Mouse (Mus musculus): ENCODE measurements around the gene Rprd2.
A peak's percentile ranks its signal among the peaks of the same experiment; 100 is the strongest.
"Not testable (repeated sequence)": the region's sequence is repeated elsewhere in the genome, so short reads cannot be mapped to it uniquely, and the experiment has no call there.

The Rprd2 gene

DNA sequence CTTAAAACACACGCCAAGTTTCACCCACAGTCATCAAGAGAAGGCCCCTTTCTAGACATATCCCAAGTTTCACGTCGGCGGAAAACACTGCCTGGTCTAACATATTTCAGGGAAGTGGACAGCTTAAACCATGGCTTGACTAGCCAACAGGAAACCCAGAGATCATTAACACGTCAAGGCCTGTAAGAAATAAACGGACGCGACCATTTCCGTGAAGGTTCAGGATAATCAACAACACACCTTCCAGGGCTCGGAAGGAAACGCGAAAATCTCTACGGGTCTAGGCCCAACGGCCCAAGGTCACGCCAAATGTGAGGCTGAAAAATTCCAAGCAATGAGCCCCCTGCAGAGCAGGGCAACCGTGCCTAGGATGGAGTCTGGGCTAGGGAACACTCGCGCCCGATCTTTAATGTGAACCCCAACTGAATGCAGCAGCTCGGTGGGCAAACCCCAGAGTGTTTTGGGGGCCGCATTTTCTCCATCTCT lies 594 bp downstream of the Rprd2 start:
- peak; percentile 40 for DNase-seq (ENCODE audit: low read depth, low spot score)

DNA sequence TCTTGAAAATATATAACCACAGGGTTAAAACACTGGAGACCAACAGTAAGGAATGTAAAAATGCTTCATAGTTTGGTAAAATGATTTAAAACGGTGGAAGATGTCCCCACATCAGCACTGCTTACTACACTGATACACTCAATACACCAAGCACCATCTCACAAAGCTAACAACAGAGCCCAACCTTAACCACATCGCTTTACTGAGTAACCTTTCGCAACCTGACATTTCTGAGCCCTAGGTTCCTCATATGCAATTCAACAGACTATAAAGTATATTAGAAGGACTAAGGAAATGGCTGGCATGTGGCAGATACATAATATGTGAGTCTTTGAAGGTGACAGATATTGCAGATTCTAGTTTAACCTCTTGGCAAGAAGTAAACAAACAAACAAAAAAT lies 2.0 kb downstream of the Rprd2 start:
- no peak for DNase-seq (ENCODE audit: low read depth, low spot score)

DNA sequence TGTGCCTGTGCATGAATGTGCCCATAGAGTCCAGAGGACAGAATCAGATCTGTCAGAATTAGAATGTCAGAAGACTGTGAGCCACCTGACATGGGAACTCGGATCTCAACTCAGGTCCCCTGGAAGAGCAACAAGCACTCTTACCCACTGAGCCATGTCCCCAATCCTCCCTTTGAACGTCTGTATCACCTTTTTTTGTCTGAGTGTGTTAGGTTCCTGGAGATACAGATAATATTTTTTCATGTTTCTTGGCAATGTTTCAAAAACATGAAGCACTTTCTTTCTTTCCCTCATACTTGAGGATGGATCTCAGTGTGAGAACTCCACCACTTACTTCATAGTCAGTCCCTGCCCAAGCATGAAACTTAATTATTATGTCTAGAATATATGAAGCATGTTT lies 10.3 kb downstream of the Rprd2 start:
- DNase-seq (ENCODE audit: low read depth, low spot score) = no peak

DNA sequence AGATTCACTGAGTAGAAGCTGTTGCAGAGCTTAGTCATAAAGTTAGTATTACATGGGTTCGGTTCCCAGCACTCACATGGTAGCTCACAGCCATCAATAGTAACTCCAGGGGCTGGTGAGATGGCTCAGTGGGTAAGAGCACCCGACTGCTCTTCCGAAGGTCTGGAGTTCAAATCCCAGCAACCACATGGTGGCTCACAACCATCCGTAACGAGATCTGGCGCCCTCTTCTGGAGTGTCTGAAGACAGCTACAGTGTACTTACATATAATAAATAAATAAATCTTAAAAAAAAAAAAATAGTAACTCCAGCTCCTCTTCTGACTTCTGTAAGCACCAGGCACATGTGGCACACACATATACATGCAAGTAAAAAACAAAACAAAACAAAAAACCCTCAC lies 11.0 kb downstream of the Rprd2 start:
- not testable (repeated sequence) for DNase-seq (ENCODE audit: low read depth, low spot score)

DNA sequence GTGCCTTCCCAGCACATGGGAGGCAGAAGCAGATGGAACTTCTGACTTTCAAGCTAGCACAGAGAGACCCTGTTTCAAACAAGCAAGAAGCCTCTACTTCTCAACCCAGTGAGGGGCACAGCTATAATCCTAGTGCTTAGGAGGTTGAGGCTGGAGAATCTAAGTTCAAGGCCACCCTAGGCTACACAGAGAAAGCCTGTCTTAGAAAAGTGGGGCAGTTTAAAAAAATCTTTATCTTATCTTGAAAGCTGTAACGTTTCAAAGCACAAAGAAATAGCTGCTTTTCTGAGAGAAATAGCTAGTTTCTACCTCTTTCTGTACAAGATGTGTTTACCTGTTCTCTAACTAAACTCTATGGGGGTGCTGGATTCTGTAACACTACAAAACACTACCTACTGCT lies 12.0 kb downstream of the Rprd2 start:
- no peak for DNase-seq (ENCODE audit: low read depth, low spot score)

DNA sequence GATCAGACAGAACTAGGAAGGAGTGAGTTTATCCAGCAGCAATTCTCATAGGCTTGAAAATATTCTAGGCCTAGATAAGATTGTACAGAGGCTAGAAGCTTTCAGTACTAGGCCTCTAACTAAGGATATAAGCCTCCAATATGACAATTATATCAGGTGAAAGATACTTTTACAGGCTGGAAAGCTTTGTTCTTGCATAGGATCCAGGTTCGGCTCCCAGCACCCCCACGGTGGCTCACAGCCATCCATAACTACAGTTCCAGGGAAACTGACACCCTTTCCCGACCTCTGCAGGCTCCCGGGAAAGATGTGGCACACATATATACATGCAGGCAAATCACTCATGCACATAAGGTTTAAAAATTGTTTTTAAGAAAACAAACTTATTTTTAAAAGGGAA lies 14.8 kb downstream of the Rprd2 start:
- no peak for DNase-seq (ENCODE audit: low read depth, low spot score)

DNA sequence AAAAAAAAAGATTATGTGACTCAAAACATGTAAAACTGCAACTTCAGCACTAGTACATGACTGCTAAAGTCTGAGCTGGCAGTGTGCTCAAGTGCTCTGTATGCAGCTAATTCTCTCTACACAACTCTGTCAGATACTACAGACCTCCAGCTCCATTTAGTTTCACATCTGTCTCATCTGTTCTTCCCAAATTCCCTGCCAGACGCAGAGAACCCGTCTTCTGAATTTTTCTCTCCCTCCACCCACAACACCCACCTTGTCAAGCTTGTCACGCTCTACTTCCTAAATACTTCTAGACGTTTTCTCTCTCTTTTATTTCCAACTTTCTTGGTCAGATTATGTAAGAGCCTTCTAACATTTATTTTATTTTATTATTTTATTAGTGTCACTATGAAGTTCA lies 19.9 kb downstream of the Rprd2 start:
- DNase-seq (ENCODE audit: low read depth, low spot score) = no peak

DNA sequence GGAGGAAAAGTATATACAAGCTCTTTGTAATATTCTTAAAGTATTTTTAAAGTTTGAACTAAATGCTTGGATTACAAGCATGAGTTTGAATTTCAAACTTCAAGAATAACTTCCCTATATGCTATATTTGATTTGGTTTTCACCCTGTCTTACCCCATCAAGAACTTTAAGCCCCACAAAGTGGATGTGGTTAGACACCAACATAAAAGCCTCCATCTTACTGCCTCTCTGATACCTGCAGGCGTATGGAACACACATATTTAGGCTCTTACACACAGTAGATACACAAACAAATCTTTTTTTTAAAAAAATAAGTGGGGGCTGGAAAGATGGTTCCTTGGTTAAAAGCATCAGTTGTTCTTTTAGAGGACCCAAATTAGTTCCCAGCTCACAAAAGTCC lies 24.4 kb downstream of the Rprd2 start:
- DNase-seq (ENCODE audit: low read depth, low spot score) = no peak

DNA sequence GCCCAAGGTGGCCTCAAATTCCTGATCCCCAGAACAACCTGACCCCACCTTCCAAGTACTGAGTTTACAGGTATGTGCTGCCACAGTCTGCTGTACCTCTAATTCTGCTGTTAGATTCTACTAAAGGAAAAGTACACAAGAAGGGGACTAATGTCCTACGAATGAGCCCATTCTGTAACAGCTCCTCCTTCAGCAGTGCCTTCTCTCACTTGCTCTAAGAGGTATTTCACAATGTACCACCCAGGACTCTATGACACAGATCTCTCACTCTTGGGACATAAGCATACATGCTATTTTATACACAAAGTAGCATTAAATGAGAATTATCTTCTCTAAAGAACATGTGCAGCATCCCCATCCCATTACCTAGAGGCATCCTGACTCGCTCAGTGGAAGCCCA lies 25.0 kb downstream of the Rprd2 start:
- DNase-seq (ENCODE audit: low read depth, low spot score) = no peak

DNA sequence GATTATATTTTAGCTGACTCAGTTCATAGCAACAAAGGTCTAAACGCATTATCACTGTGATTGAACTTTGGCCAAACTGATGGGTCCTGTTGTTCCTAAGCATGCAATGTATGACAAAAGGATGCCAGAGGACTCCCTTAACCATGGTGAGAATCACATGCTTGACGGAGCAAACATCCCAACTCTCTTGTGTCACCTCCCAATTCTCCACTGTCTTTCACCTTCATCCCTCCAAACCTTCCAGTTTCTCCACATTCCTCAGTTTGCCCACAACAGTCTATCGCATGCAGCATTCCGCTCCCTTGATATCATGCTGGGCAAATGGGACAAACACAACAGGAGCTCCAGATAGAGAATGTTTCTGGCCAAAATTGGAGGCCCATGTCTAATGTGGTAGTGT lies 33.2 kb downstream of the Rprd2 start:
- DNase-seq (ENCODE audit: low read depth, low spot score) = no peak

DNA sequence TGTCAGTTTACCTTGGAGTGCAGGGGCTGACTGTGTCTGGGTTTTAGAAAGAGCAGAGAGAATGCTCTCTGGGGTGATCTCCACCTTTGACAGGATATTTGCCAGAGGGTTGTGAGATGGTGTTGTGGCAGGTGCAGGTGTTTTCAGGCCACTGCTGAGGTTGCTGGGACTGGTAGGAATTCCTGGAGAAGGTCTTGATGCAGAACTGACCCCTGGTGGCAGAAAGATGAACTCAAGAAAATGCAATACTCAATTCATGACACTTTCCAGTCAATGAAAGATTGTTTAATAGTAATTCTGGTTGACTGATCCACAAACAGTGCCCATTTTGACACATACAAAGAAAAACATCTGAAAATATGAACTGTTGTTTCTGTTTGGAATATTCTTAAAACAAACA lies 46.7 kb downstream of the Rprd2 start:
- peak; percentile 14 for DNase-seq (ENCODE audit: low read depth, low spot score)

DNA sequence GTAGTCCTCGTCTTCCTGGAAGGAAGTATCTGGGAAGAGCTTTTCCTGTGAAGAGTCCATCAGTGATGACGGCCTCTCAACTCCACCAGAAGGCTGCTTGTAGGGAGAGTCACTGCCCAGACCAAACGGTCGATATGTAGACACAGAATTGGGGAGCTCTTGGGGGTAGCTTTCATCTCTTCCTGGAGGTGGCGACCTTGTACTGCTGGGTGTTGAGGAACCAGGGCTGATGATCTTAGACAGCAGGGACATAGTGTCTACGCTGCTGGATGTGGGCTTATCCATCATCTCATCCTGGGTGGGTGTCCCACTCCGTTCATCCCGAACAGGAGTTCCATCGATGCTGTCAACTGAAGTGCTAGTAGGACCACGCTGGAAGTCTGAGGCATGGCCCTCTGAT lies 53.1 kb downstream of the Rprd2 start:
- no peak for DNase-seq (ENCODE audit: low read depth, low spot score)

DNA sequence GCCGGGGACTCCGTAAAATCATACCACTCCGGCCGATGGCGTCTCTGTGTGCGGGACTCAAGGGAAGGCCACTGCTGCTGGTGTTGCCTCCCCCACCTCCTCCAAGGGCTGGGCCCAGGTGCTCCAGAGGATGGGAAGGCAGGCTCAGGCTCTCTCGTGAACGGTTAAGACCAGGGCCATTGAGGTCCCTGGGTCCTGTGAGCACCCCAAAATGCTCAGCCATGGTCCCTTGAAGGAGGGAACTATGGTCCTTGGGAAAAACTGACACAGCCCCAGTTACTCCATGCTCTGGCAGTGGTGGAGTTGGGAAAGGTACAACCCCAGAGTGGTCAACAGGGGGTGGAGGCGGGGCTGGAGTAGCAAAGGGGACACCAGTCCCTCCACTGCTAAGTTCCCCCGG lies 54.9 kb downstream of the Rprd2 start:
- no peak for DNase-seq (ENCODE audit: low read depth, low spot score)

DNA sequence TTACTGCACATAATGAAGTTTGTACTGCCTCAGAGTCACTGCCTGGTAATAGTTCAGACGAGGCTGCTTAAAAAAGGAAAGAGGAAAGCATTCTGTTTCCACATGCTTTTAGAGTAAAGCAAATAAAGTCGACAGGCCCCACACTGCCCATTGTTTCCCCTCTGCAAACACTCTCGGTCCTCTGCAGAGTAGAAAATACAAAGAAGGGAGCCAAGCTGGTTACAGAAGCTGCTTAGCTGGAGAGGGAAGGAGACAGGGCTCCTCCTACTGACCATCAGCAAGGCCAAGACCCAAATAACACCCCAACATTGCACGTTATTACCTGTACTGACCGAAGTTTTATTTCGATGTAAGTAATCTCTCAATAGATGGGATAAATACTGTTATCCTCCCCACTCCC lies 55.7 kb downstream of the Rprd2 start:
- DNase-seq (ENCODE audit: low read depth, low spot score) = no peak

DNA sequence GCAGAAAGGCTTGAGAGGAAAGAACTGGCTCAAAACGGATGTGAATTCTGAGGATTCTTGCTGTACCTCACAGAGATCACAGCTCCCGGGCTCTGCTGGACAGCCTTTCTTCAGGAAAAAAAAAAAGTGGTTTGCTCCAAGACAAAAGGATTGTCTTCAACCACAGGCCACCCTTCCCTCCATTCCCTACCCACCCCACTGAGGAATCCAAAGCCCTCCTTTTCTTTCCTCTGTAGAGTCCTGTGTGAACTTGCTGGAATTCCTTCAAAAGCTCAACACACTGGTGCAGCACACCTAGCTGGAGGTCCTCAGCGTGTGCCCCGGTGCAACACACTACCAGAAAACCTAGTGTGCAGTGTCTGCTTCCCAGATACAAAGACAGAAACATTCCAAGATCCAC lies 56.9 kb downstream of the Rprd2 start:
- no peak for DNase-seq (ENCODE audit: low read depth, low spot score)

DNA sequence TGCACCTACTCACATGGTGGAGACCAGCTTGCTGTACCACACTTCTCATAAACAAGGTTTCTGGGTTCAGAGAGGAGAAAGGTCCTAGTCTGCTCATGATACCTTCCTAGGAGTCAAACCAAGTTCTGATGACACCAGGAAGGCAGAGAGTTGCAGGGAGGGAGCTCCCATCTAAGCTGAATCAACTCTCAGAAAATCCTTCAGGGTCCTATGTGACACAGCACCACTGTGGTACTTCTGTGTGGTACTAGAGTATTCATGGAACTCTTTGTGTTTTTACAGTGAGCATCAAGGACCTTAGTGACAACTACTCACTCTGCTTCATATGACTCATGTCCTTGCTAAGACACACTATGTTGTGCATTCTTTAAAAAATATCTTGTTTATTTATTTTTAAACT lies 58.0 kb downstream of the Rprd2 start:
- DNase-seq (ENCODE audit: low read depth, low spot score) = no peak

DNA sequence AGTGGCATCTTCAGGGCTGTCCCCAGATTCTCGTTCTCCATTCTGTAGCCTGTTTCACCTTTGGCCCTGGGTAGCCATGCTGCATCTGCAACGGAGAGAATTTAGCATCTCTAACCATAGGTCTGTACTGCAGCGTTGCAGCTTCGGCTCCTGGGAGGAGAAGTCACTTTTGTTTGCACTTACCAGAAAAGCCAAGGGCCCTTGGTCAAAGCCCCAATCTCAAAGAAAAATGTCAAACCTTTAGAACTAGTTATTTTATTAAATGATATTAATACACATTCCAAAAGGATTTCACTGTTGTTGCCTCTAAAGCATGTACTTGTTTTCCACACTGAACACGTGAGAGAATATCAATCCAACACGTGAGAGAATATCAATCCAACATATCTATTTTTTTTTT lies 58.6 kb downstream of the Rprd2 start, which contains the start of gene Tars2:
Gene Tars2 (minus strand): TSS at position 101 of the 400 bp plus-strand sequence.
- no peak for DNase-seq (ENCODE audit: low read depth, low spot score)

DNA sequence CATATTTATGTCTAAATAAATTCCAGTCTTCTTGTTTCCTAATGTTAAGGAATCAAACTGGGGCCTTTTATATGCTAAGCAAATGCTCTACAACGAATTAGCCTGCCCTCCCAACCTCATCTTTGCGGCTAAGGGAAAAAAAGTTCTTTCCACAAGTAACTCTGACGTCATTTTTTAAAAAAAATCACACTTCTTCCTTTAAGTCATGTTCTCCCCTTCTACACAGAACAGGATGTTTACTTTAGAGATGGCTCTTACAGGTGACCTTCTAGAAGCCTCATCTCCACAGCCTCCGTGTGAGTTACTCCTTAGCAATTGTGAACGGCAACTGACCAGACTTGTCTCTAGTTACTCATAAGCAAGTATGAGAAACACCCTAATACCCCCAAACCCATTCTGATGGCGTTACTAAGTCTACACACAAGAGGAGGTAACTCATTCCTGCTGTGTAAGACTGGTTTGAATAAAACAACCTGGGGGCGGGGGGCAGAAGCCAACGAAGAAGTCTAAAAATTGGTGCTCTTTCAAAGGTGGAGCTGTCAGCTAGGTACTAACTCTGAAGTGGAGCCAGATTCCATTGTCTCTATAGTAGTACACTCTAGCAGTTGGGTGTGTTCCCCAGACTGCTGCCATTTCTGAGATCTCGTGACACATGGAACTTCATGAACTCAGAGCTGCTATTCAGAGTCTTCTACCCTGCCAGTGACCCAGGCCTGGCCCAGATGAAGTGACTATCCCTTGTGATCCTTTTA lies 60.0 kb downstream of the Rprd2 start:
- no peak for DNase-seq (ENCODE audit: low read depth, low spot score)

DNA sequence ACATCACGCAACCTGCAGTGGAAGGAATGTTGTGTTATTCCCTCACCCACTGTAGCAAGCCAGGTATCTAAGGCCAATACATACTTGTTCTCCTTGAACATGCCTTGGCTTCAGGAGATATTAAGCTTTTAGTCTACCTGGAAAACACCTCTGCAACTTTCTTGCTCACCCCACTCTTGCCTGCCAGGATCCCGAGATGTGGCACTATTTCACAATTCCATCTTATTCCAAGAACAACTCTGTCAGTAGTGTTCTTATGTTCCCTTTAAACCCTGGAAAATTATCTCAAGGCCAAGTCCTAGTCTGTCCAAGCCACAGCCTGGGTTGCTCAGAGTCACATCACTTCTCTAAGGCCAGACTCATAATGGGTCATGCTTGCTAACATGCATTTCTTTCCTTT lies 61.9 kb downstream of the Rprd2 start:
- no peak for DNase-seq (ENCODE audit: low read depth, low spot score)

DNA sequence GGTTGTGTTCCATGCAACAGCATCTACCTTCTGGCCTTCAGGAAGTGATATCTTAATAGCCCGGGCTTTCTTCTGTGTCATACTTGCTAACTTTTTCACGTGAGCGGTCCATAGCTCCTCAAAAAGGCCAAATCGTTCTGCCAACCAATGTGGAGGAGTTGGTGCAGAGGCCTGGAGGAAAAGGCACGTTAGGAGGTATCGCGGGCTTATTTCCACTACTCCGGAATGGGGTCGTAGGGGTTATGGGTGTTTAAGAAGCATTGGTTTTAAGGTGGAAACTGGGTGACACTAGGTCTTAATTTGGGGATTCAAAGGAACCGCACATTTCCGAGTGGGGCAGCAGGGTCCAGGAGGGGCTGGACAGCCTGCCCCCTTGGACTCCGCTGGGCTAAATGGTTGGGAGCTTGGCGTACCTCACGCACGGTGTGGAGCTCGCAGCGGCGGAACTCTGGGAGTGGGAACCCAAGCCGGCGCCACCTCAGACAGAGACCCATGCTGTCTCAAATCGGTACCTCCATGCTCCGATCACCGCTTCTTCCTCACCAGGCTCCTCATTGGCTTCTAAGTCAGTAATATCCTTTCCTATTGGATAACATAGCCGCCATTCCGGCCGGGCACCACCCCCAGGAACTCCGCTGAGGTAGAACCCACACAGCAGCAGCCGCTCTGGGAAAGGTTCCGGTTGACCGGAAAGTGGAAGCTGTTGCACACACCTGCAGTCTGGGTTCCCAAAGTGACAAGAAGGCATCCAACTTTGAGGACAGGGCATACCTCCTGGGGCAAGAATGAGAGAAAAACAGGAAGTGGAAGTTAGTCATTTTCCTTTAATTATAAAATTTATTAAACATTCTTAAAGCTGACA lies 64.1 kb downstream of the Rprd2 start:
- DNase-seq (ENCODE audit: low read depth, low spot score) = peak; percentile 83

DNA sequence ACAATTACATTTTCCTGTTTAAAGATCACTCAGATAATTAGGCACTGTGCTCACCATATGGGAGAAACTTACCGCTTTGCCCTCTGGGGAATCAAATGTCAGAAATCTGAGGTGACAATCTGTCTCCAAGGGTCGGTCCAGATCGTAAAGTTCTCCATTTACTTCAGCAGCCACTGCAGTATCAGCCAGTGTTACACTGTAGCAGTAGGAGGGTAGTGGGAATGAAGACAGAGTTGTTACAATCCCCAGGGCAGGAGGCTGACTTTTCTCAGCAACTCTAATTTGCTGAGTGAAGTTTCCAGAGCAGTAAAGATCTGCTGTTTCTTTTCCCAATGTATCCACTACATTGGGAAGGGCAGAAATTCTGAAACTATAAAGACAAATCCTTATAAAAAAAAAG lies 65.7 kb downstream of the Rprd2 start:
- no peak for DNase-seq (ENCODE audit: low read depth, low spot score)

DNA sequence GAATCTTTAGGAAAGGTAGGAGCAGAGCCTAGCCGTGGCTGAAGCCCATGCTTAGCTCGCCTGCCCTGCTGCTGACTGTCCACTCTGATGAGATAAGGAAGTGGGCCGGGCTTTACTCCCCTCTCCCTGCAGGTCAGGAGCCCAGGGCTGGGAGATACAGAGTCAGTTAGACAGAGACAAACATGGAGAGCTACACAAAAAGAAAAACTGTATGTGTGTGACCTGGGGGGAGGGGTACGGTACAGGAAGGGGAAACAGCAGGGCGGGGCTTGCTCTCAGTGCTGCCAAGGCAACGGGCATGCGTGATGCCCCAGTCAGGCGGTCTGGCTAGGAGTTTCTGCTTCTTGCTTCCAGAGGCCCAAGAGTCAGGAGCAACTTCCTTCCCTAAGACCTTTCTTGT lies 78.3 kb downstream of the Rprd2 start:
- DNase-seq (ENCODE audit: low read depth, low spot score) = no peak
